Mouse (Mus musculus): Measurements from ENCODE around the gene Rpl9-ps6.

DNA sequence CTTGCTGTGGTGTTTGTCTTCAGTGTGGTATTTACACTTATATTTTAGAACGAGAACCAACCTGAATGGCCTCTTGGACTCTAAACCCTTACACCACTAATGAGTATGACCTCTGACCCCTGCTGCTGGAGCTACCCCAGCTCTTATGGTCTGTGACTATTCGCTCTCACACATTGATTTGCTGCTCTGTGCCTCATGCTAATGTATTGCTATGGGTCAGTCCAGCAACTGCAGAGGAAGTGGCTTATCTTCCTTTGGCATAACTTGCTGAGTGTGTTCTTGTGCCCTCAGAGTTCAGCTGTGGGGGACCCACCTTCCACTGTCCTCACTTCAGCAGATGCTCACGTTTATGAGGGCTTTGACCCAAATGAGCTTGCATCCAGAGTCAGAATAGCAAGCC lies 43.9 kb upstream of the Rpl9-ps6 start:
- TF ChIP-seq POLR2A (IDR thresholded peaks at IDR 0.05; ENCODE audit: low read depth, low read length) (no peak), CTCF (IDR thresholded peaks at IDR 0.05; ENCODE audit: extremely low read depth, insufficient read length, insufficient replicate concordance, low read depth, low read length) (no peak)

Measured in small intestine, adult 2 months (tissue).